Mouse (Mus musculus) embryonic facial prominence, embryonic 12.5 days (tissue): ENCODE data around the gene Armcx6. TPM values are rescaled to one million over a fixed set of nuclear protein-coding genes. Genes with fewer than 3 reads are reported as not detected.
A peak's percentile ranks its signal among the peaks of the same experiment; 100 is the strongest.
"Not testable (repeated sequence)": the region's sequence is repeated elsewhere in the genome, so short reads cannot be mapped to it uniquely, and the experiment has no call there.

ENCODE experiments used
- ATAC-seq: fragments of 200-750 bp; cut with Nextera tagmentation; 2 replicates; pipeline ENCODE4 v1.8.0; 2017; ENCODE audit not compliant: insufficient number of reproducible peaks, insufficient read depth, low FRiP score, low TSS enrichment
- H3K27ac ChIP-seq: fragments of 300-500 bp; sonication (generic); 2 replicates; pipeline ENCODE4 v1.5.1; 2016; ENCODE audit warnings: mild to moderate bottlenecking
- H3K27me3 ChIP-seq: fragments of 300-500 bp; sonication (generic); 2 replicates; pipeline ENCODE4 v1.6.1; 2016; ENCODE audit warnings: mild to moderate bottlenecking, moderate library complexity
- H3K36me3 ChIP-seq: fragments of 300-500 bp; sonication (generic); 2 replicates; pipeline ENCODE4 v1.6.1; 2016; ENCODE audit warnings: mild to moderate bottlenecking
- H3K4me1 ChIP-seq: fragments of 300-500 bp; sonication (generic); 2 replicates; pipeline ENCODE4 v1.6.1; 2016
- H3K4me2 ChIP-seq: fragments of 300-500 bp; sonication (generic); replicated peaks from 2 replicates; pipeline ENCODE4 v1.6.1; 2016; ENCODE audit warnings: mild to moderate bottlenecking, moderate library complexity
- H3K4me3 ChIP-seq: fragments of 300-500 bp; sonication (generic); 2 replicates; pipeline ENCODE4 v1.5.1; 2016; ENCODE audit warnings: mild to moderate bottlenecking
- H3K9ac ChIP-seq: fragments of 300-500 bp; sonication (generic); 2 replicates; pipeline ENCODE4 v1.6.1; 2016; ENCODE audit warnings: mild to moderate bottlenecking, moderate library complexity
- H3K9me3 ChIP-seq: fragments of 300-500 bp; sonication (generic); 2 replicates; pipeline ENCODE4 v1.6.1; 2016; ENCODE audit warnings: mild to moderate bottlenecking, moderate library complexity
- WGBS: fragments of 180-500 bp; shearing (Covaris S2); methylation state at CpG from one replicate; pipeline ENCODE4 v1.1.7; 2016; 5-methylcytosine and 5-hydroxymethylcytosine counted together
- microRNA-seq: library from miRNA; unstranded; fragments of <30 nt; microRNA quantifications from one replicate; pipeline ENCODE4, GENCODE M21; 2017
- polyA plus RNA-seq: library from polyadenylated mRNA; unstranded; fragments of >200 nt; fragmentation: Nextera tagmentation; extraction: Ambion mirVana; gene quantifications from 2 replicates; pipeline ENCODE4 v1.2.1, GENCODE M21; 2016

Gene Armcx6
- polyA plus RNA-seq, 1 experiment from 2014 or later = 35.7 TPM

- no peak for ATAC-seq
- no peak overlapping the region for H3K9ac ChIP-seq
- WGBS = 100% methylated on average over 1 of the region's 1 CpGs
- no peak overlapping the region for H3K4me2 ChIP-seq
- H3K27me3 ChIP-seq = peaks cover 7% of the 10 kb centered on the region; the same call in 1 of the 2 replicates
- no peaks in the 10 kb centered on the region for H3K36me3 ChIP-seq
- H3K4me1 ChIP-seq = no peaks in the 10 kb centered on the region
- H3K4me3 ChIP-seq = no peak overlapping the region
- H3K9me3 ChIP-seq = no peaks in the 10 kb centered on the region
- H3K27ac ChIP-seq = no peak overlapping the region
Observed at GRCm38 (mm10) chrX:134737796-134738195, 13.4 kb downstream of the Armcx6 start.

GRCm38 (mm10) chrX:134729778-134730177 is 21.4 kb downstream of the Armcx6 start:
- no peaks in the 10 kb centered on the region for H3K36me3 ChIP-seq
- H3K27ac ChIP-seq = no peak overlapping the region
- H3K9ac ChIP-seq = no peak overlapping the region
- no peak overlapping the region for H3K4me3 ChIP-seq
- no peak overlapping the region for H3K4me2 ChIP-seq
- no peak for ATAC-seq
- 49% methylated on average over 4 of the region's 4 CpGs for WGBS
- H3K27me3 ChIP-seq = peaks cover 3% of the 10 kb centered on the region; the same call in 1 of the 2 replicates
- no peaks in the 10 kb centered on the region for H3K9me3 ChIP-seq
- H3K4me1 ChIP-seq = no peaks in the 10 kb centered on the region

GRCm38 (mm10) chrX:134723762-134724161 is 27.5 kb downstream of the Armcx6 start:
- H3K36me3 ChIP-seq, H3K27me3 ChIP-seq, H3K4me2 ChIP-seq, H3K4me1 ChIP-seq, H3K9ac ChIP-seq, H3K9me3 ChIP-seq, H3K27ac ChIP-seq, H3K4me3 ChIP-seq: not testable (repeated sequence)
- ATAC-seq = peak; percentile 41; the same call in 1 of the 2 replicates
- 43% methylated on average over 2 of the region's 2 CpGs for WGBS

- H3K36me3 ChIP-seq = no peaks in the 10 kb centered on the region
- ATAC-seq = peak; percentile 70; the same call in 1 of the 2 replicates
- peaks cover 7% of the 10 kb centered on the region; the same call in 1 of the 2 replicates for H3K27me3 ChIP-seq
- peak overlapping the region; percentile 64 for H3K9ac ChIP-seq
- peak overlapping the region; percentile 49 for H3K4me3 ChIP-seq
- peak overlapping the region; percentile 91 for H3K27ac ChIP-seq
- H3K4me1 ChIP-seq = no peaks in the 10 kb centered on the region
- H3K9me3 ChIP-seq = no peaks in the 10 kb centered on the region
- H3K4me2 ChIP-seq = peak overlapping the region; percentile 45
- WGBS = 17% methylated on average over 14 of the region's 14 CpGs
Observed at GRCm38 (mm10) chrX:134718524-134718923, 32.7 kb downstream of the Armcx6 start.

- Histone ChIP-seq H3K9ac (peak within 1 kb of the TSS; percentile 64), H3K27me3 (peaks cover 7% of the 10 kb centered on the region; the same call in 1 of the 2 replicates), H3K36me3 (no peaks in the 10 kb centered on the region), H3K27ac (peak within 1 kb of the TSS; percentile 91), H3K9me3 (no peaks in the 10 kb centered on the region), H3K4me2 (peak within 1 kb of the TSS; percentile 45), H3K4me1 (no peaks in the 10 kb centered on the region), H3K4me3 (peak within 1 kb of the TSS; percentile 49)
- WGBS = 14% methylated on average over 16 of the region's 16 CpGs
- ATAC-seq = peak; percentile 92
Observed at GRCm38 (mm10) chrX:134717752-134718308, 33.4 kb downstream of the Armcx6 start, which contains the start of gene Armcx1. Gene Armcx1, plus strand, starts transcription at chrX:134717963.

- H3K4me2 ChIP-seq = no peak overlapping the region
- H3K4me3 ChIP-seq = no peak overlapping the region
- WGBS = 35% methylated on average over 3 of the region's 3 CpGs
- H3K4me1 ChIP-seq = no peaks in the 10 kb centered on the region
- H3K9me3 ChIP-seq = no peaks in the 10 kb centered on the region
- no peak for ATAC-seq
- H3K27ac ChIP-seq = no peak overlapping the region
- H3K27me3 ChIP-seq = peaks cover 7% of the 10 kb centered on the region; the same call in 1 of the 2 replicates
- H3K36me3 ChIP-seq = no peaks in the 10 kb centered on the region
- no peak overlapping the region for H3K9ac ChIP-seq
Observed at GRCm38 (mm10) chrX:134716863-134717262, 34.4 kb downstream of the Armcx6 start.

Small RNAs within 50 kb of the gene (microRNA-seq; reads per million reads assigned to microRNA genes)
- gene Mir7093 = not detected

Other genes with a start within 250 kb of the Armcx6 start
- 63.8 and 65.0 TPM in 2 replicates for gene Timm8a1, start 209.6 kb downstream of the Armcx6 start, polyA plus RNA-seq
- gene Btk, start 167.8 kb downstream of the Armcx6 start, polyA plus RNA-seq = 0.96 and 1.8 TPM in 2 replicates
- 353 and 360 TPM in 2 replicates for gene Rpl36a, start 165.8 kb downstream of the Armcx6 start, polyA plus RNA-seq
- 4.7 and 4.8 TPM in 2 replicates for gene Gla, start 150.3 kb downstream of the Armcx6 start, polyA plus RNA-seq
- gene Hnrnph2, start 150.2 kb downstream of the Armcx6 start, polyA plus RNA-seq = 160 and 174 TPM in 2 replicates
- 6.2 and 7.0 TPM in 2 replicates for gene Armcx4, start 64.9 kb downstream of the Armcx6 start, polyA plus RNA-seq
- 63.2 and 68.7 TPM in 2 replicates for gene Armcx1, start 33.5 kb downstream of the Armcx6 start, polyA plus RNA-seq
- gene Armcx3, start 5.2 kb upstream of the Armcx6 start, polyA plus RNA-seq = 66.6 and 72.2 TPM in 2 replicates
- gene Armcx2, start 57.8 kb upstream of the Armcx6 start, polyA plus RNA-seq = 89.9 and 95.3 TPM in 2 replicates
- gene Nxf2, start 213.3 kb upstream of the Armcx6 start, polyA plus RNA-seq = 1.7 TPM in 2 replicates